Mouse (Mus musculus): ENCODE measurements around the gene Aoc3. TPM values are rescaled to one million over a fixed set of nuclear protein-coding genes. Genes with fewer than 3 reads are reported as not detected.

Gene Aoc3
- 0.77 and 0.94 TPM in 2 replicates for polyA plus RNA-seq (2015; fragmentation: Nextera tagmentation; extraction: Ambion mirVana)

- Histone ChIP-seq H3K4me2 (replicated peaks) (no peak within 1 kb of the TSS; the same call in 1 of the 2 replicates), H3K9me3 (replicated peaks) (no peaks in the 10 kb centered on the region), H3K36me3 (peaks cover 7% of the 10 kb centered on the region), H3K27ac (replicated peaks) (peak within 1 kb of the TSS; percentile 55; the same call in 1 of the 2 replicates), H3K9ac (no peak within 1 kb of the TSS), H3K27me3 (no peaks in the 10 kb centered on the region), H3K4me3 (replicated peaks) (no peak within 1 kb of the TSS), H3K4me1 (peaks cover 18% of the 10 kb centered on the region; the same call in 1 of the 2 replicates)
- 61% methylated on average over 7 of the region's 7 CpGs for whole genome bisulfite sequencing
- peak; percentile 58 for ATAC-seq (ENCODE audit: insufficient number of reproducible peaks, low FRiP score, low TSS enrichment, low read depth)
These were observed at the start of gene Aoc3 for GRCm38 (mm10) chr11:101330371-101330924. Gene Aoc3 (plus strand): TSS chr11:101330605.

- 55% methylated on average over 7 of the region's 7 CpGs for WGBS
- no peak for ATAC-seq (ENCODE audit: insufficient number of reproducible peaks, low FRiP score, low TSS enrichment, low read depth)
These were observed 49.6 kb upstream of the Aoc3 start for GRCm38 (mm10) chr11:101280837-101281236.

GRCm38 (mm10) chr11:101282896-101283295, 47.5 kb upstream of the Aoc3 start:
- Histone ChIP-seq H3K4me3 (replicated peaks) (no peak overlapping the region), H3K27ac (replicated peaks) (no peak overlapping the region), H3K4me2 (replicated peaks) (no peak overlapping the region), H3K27me3 (no peaks in the 10 kb centered on the region), H3K9me3 (replicated peaks) (no peaks in the 10 kb centered on the region), H3K36me3 (peaks cover 8% of the 10 kb centered on the region; the same call in 1 of the 2 replicates), H3K4me1 (peaks cover 19% of the 10 kb centered on the region), H3K9ac (no peak overlapping the region)
- WGBS: 38% methylated on average over 5 of the region's 5 CpGs
- ATAC-seq (ENCODE audit: insufficient number of reproducible peaks, low FRiP score, low TSS enrichment, low read depth): no peak

More at GRCm38 (mm10) chr11:101280837-101281236, 49.6 kb upstream of the Aoc3 start:
- peaks cover 9% of the 10 kb centered on the region; the same call in 1 of the 2 replicates for H3K36me3 ChIP-seq
- H3K9ac ChIP-seq: no peak overlapping the region
- no peaks in the 10 kb centered on the region for H3K27me3 ChIP-seq
- no peak overlapping the region for H3K27ac ChIP-seq (replicated peaks)
- H3K9me3 ChIP-seq (replicated peaks): no peaks in the 10 kb centered on the region
- H3K4me2 ChIP-seq (replicated peaks): no peak overlapping the region
- peaks cover 37% of the 10 kb centered on the region for H3K4me1 ChIP-seq
- no peak overlapping the region for H3K4me3 ChIP-seq (replicated peaks)

GRCm38 (mm10) chr11:101283805-101284204, 46.6 kb upstream of the Aoc3 start:
- ATAC-seq (ENCODE audit: insufficient number of reproducible peaks, low FRiP score, low TSS enrichment, low read depth): no peak
- Histone ChIP-seq H3K4me2 (replicated peaks) (no peak overlapping the region), H3K27ac (replicated peaks) (no peak overlapping the region), H3K4me3 (replicated peaks) (no peak overlapping the region), H3K27me3 (no peaks in the 10 kb centered on the region), H3K4me1 (peaks cover 14% of the 10 kb centered on the region; the same call in 1 of the 2 replicates), H3K9ac (no peak overlapping the region), H3K36me3 (peaks cover 10% of the 10 kb centered on the region), H3K9me3 (replicated peaks) (no peaks in the 10 kb centered on the region)
- WGBS: 54% methylated on average over 4 of the region's 4 CpGs

DNA sequence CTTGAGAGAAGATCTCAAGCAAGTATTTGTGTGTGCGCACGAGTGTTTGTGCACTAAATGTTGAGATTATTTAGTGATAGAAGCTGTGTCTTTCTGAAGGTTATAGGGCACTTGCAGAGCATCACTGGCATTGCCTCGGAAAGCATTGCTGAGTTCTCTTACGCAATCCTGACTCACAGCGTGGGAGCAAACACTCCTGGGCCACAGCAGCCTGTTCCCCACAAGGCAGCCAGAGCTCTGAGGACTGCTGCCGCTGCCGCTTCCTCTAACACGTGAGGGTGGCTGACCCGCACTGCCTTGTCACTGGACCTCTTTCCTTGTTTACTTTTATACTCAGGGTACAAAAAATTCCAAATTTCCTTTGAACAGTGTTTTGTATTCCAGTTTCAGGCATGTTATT, 43.1 kb upstream of the Aoc3 start:
- Histone ChIP-seq H3K27ac (replicated peaks) (no peak overlapping the region), H3K4me2 (replicated peaks) (no peak overlapping the region), H3K9me3 (replicated peaks) (no peaks in the 10 kb centered on the region), H3K4me3 (replicated peaks) (no peak overlapping the region), H3K27me3 (no peaks in the 10 kb centered on the region), H3K36me3 (peaks cover 44% of the 10 kb centered on the region), H3K9ac (no peak overlapping the region), H3K4me1 (0 out of 2 replicates have a peak, but pooled peaks cover 5% of the 10 kb centered on the region)
- 87% methylated on average over 9 of the region's 9 CpGs for WGBS
- ATAC-seq (ENCODE audit: insufficient number of reproducible peaks, low FRiP score, low TSS enrichment, low read depth): no peak

- H3K9me3 ChIP-seq (replicated peaks): no peaks in the 10 kb centered on the region
- H3K27me3 ChIP-seq: no peaks in the 10 kb centered on the region
- H3K36me3 ChIP-seq: peaks cover 82% of the 10 kb centered on the region
- H3K4me3 ChIP-seq (replicated peaks): no peak overlapping the region
- H3K4me2 ChIP-seq (replicated peaks): no peak overlapping the region
- ATAC-seq (ENCODE audit: insufficient number of reproducible peaks, low FRiP score, low TSS enrichment, low read depth): no peak
- WGBS: 95% methylated on average over 8 of the region's 8 CpGs
- no peak overlapping the region for H3K9ac ChIP-seq
- no peak overlapping the region for H3K27ac ChIP-seq (replicated peaks)
- no peaks in the 10 kb centered on the region for H3K4me1 ChIP-seq
These were observed 39.2 kb upstream of the Aoc3 start for GRCm38 (mm10) chr11:101291231-101291630.

GRCm38 (mm10) chr11:101295191-101295590, 35.2 kb upstream of the Aoc3 start:
- Histone ChIP-seq H3K27me3 (no peaks in the 10 kb centered on the region), H3K9me3 (replicated peaks) (no peaks in the 10 kb centered on the region), H3K9ac (no peak overlapping the region), H3K4me3 (replicated peaks) (no peak overlapping the region), H3K36me3 (peaks cover 82% of the 10 kb centered on the region), H3K4me1 (no peaks in the 10 kb centered on the region), H3K27ac (replicated peaks) (no peak overlapping the region), H3K4me2 (replicated peaks) (no peak overlapping the region)
- WGBS: 95% methylated on average over 8 of the region's 8 CpGs
- ATAC-seq (ENCODE audit: insufficient number of reproducible peaks, low FRiP score, low TSS enrichment, low read depth): no peak

GRCm38 (mm10) chr11:101300881-101301280, 29.5 kb upstream of the Aoc3 start:
- H3K27me3 ChIP-seq: no peaks in the 10 kb centered on the region
- peak overlapping the region; percentile 84 for H3K4me3 ChIP-seq (replicated peaks)
- ATAC-seq (ENCODE audit: insufficient number of reproducible peaks, low FRiP score, low TSS enrichment, low read depth): no peak
- H3K4me1 ChIP-seq: peaks cover 15% of the 10 kb centered on the region
- peaks cover 28% of the 10 kb centered on the region for H3K36me3 ChIP-seq
- H3K9me3 ChIP-seq (replicated peaks): no peaks in the 10 kb centered on the region
- H3K9ac ChIP-seq: peak overlapping the region; percentile 72
- H3K27ac ChIP-seq (replicated peaks): no peak overlapping the region
- peak overlapping the region; percentile 82 for H3K4me2 ChIP-seq (replicated peaks)
- 63% methylated on average over 7 of the region's 7 CpGs for WGBS

GRCm38 (mm10) chr11:101301299-101302003, 29.0 kb upstream of the Aoc3 start:
- peaks cover 25% of the 10 kb centered on the region for H3K36me3 ChIP-seq
- H3K27ac ChIP-seq (replicated peaks): 0 out of 2 replicates have a peak overlapping the region, but pooled peaks have one; percentile 35
- H3K4me2 ChIP-seq (replicated peaks): peak overlapping the region; percentile 82
- no peaks in the 10 kb centered on the region for H3K27me3 ChIP-seq
- ATAC-seq (ENCODE audit: insufficient number of reproducible peaks, low FRiP score, low TSS enrichment, low read depth): peak; percentile 20; the same call in 1 of the 2 replicates
- 13% methylated on average over 26 of the region's 26 CpGs for WGBS
- H3K9ac ChIP-seq: peak overlapping the region; percentile 72
- H3K9me3 ChIP-seq (replicated peaks): no peaks in the 10 kb centered on the region
- peaks cover 15% of the 10 kb centered on the region for H3K4me1 ChIP-seq
- H3K4me3 ChIP-seq (replicated peaks): peak overlapping the region; percentile 84

- peaks cover 21% of the 10 kb centered on the region for H3K36me3 ChIP-seq
- peak within 1 kb of the TSS; percentile 82 for H3K4me2 ChIP-seq (replicated peaks)
- H3K9me3 ChIP-seq (replicated peaks): no peaks in the 10 kb centered on the region
- peak within 1 kb of the TSS; percentile 84 for H3K4me3 ChIP-seq (replicated peaks)
- H3K27ac ChIP-seq (replicated peaks): peak within 1 kb of the TSS; percentile 35; the same call in 1 of the 2 replicates
- peak within 1 kb of the TSS; percentile 72 for H3K9ac ChIP-seq
- no peaks in the 10 kb centered on the region for H3K27me3 ChIP-seq
- peak; percentile 89 for ATAC-seq (ENCODE audit: insufficient number of reproducible peaks, low FRiP score, low TSS enrichment, low read depth)
- peaks cover 15% of the 10 kb centered on the region for H3K4me1 ChIP-seq
- WGBS: 6% methylated on average over 39 of the region's 39 CpGs
These were observed 28.2 kb upstream of the Aoc3 start, which contains the start of gene Becn1 for GRCm38 (mm10) chr11:101302004-101302798. Gene Becn1 (minus strand): TSS chr11:101302286.

GRCm38 (mm10) chr11:101307744-101308143, 22.7 kb upstream of the Aoc3 start:
- no peak for ATAC-seq (ENCODE audit: insufficient number of reproducible peaks, low FRiP score, low TSS enrichment, low read depth)
- H3K4me3 ChIP-seq (replicated peaks): no peak overlapping the region
- H3K27me3 ChIP-seq: 0 out of 2 replicates have a peak, but pooled peaks cover 3% of the 10 kb centered on the region
- H3K36me3 ChIP-seq: no peaks in the 10 kb centered on the region
- H3K9me3 ChIP-seq (replicated peaks): no peaks in the 10 kb centered on the region
- no peaks in the 10 kb centered on the region for H3K4me1 ChIP-seq
- no peak overlapping the region for H3K27ac ChIP-seq (replicated peaks)
- WGBS: 29% methylated on average over 5 of the region's 5 CpGs
- no peak overlapping the region for H3K9ac ChIP-seq
- no peak overlapping the region for H3K4me2 ChIP-seq (replicated peaks)

Data from embryonic facial prominence, embryonic 15.5 days (tissue).